ENCODE assay signal across 21 mouse cellular contexts in genomic region chr17:26707066-26707465, GRCm38 (mm10).
"Had no signal": no experiment of that assay in that cellular context is flagged by ENCODE, and none has a peak within 500 bp of the region (broad histone marks: within the 10 kb centered on the region; RNA-seq: fewer than 3 reads in every experiment).

No protein-coding gene starts in this region.

- H3K9me3 ChIP-seq: kidney, embryonic 15.5 days; limb, embryonic 10.5 days; limb, embryonic 13.5 days; midbrain, embryonic 12.5 days; midbrain, embryonic 15.5 days; neural tube, embryonic 12.5 days; neural tube, embryonic 15.5 days had no signal

- H3K36me3 ChIP-seq: limb, embryonic 10.5 days had no signal

- H3K27ac ChIP-seq: kidney, embryonic 15.5 days; limb, embryonic 10.5 days; limb, embryonic 13.5 days; macrophage; midbrain, embryonic 12.5 days; midbrain, embryonic 15.5 days; neural tube, embryonic 12.5 days; neural tube, embryonic 15.5 days; stomach, postnatal 0 days had no signal

- H3K9ac ChIP-seq: kidney, embryonic 15.5 days; limb, embryonic 13.5 days; lung, embryonic 14.5 days; midbrain, embryonic 12.5 days; midbrain, embryonic 15.5 days; neural tube, embryonic 12.5 days; neural tube, embryonic 15.5 days had no signal

- H3K4me1 ChIP-seq: kidney, embryonic 15.5 days; limb, embryonic 10.5 days; limb, embryonic 13.5 days; neural tube, embryonic 12.5 days had no signal

- H3K4me3 ChIP-seq: kidney, embryonic 15.5 days; limb, embryonic 10.5 days; limb, embryonic 13.5 days; midbrain, embryonic 12.5 days; midbrain, embryonic 15.5 days; neural tube, embryonic 12.5 days; neural tube, embryonic 15.5 days had no signal

- H3K4me2 ChIP-seq: kidney, embryonic 15.5 days; limb, embryonic 13.5 days; lung, embryonic 14.5 days; midbrain, embryonic 12.5 days; midbrain, embryonic 15.5 days; neural tube, embryonic 12.5 days; neural tube, embryonic 15.5 days had no signal

- H3K27me3 ChIP-seq: midbrain, embryonic 12.5 days; midbrain, embryonic 15.5 days; neural tube, embryonic 12.5 days; neural tube, embryonic 15.5 days had no signal

- ATAC-seq: lung, postnatal 0 days; midbrain, embryonic 15.5 days had no signal

- DNase-seq: kidney, adult 11 months; kidney, adult 8-10 months; kidney, postnatal 10 days; kidney, postnatal 36 days; layer of hippocampus, adult 9-11 months; lung, embryonic 14.5 days; right cerebral cortex, adult 18-20 months; right cerebral cortex, postnatal 14 days; right cerebral cortex, postnatal 4 days; thymus, adult 2 months; thymus, postnatal 14 days had no signal
